Mouse (Mus musculus): ENCODE data around the gene Ms4a6b. TPM values are rescaled to one million over a fixed set of nuclear protein-coding genes. Genes with fewer than 3 reads are reported as not detected.
"Not testable (repeated sequence)": the region's sequence is repeated elsewhere in the genome, so short reads cannot be mapped to it uniquely, and the experiment has no call there.

The Ms4a6b gene
- total RNA-seq, 2 experiments from 2014 or later = 1.2 to 2.1 TPM

- no peak for DNase-seq (ENCODE audit: low spot score in 2 of 2)
Observed at GRCm38 (mm10) chr19:11533421-11533820, 17.1 kb downstream of the Ms4a6b start.

- DNase-seq (ENCODE audit: low spot score in 2 of 2) = no peak
Observed at GRCm38 (mm10) chr19:11533888-11534445, 17.7 kb downstream of the Ms4a6b start.

GRCm38 (mm10) chr19:11536593-11536992 lies 20.3 kb downstream of the Ms4a6b start, which contains the start of gene Ms4a4d:
Gene Ms4a4d (plus strand): TSS chr19:11536801.
- DNase-seq (ENCODE audit: low spot score in 2 of 2) = no peak

- no peak for DNase-seq (ENCODE audit: low spot score in 2 of 2)
Observed at GRCm38 (mm10) chr19:11537336-11537735, 21.0 kb downstream of the Ms4a6b start.

GRCm38 (mm10) chr19:11540166-11540821 lies 24.0 kb downstream of the Ms4a6b start:
- not testable (repeated sequence) for DNase-seq (ENCODE audit: low spot score in 2 of 2)

GRCm38 (mm10) chr19:11544383-11544782 lies 28.1 kb downstream of the Ms4a6b start:
- not testable (repeated sequence) for DNase-seq (ENCODE audit: low spot score in 2 of 2)

GRCm38 (mm10) chr19:11547911-11548310 lies 31.6 kb downstream of the Ms4a6b start:
- DNase-seq (ENCODE audit: low spot score in 2 of 2) = no peak

GRCm38 (mm10) chr19:11554726-11555125 lies 38.4 kb downstream of the Ms4a6b start:
- no peak for DNase-seq (ENCODE audit: low spot score in 2 of 2)

- not testable (repeated sequence) for DNase-seq (ENCODE audit: low spot score in 2 of 2)
Observed at GRCm38 (mm10) chr19:11559560-11559959, 43.2 kb downstream of the Ms4a6b start.

GRCm38 (mm10) chr19:11574965-11575364 lies 58.7 kb downstream of the Ms4a6b start:
- no peak for DNase-seq (ENCODE audit: low spot score in 2 of 2)

Other genes starting within 250 kb of the Ms4a6b start
- not detected for gene Ms4a5, start 232.6 kb upstream of the Ms4a6b start, total RNA-seq (2021)
- gene Ms4a14, start 202.1 kb upstream of the Ms4a6b start, total RNA-seq (2021) = not detected
- gene Ms4a7, start 180.4 kb upstream of the Ms4a6b start, total RNA-seq (2021) = not detected
- gene Ms4a4a, start 141.0 kb upstream of the Ms4a6b start, total RNA-seq (2021) = 1 to 10 TPM in 1 of 2 experiments, under 1 TPM in 1; 0.89 to 1.7 TPM
- gene Ms4a4c, start 111.7 kb upstream of the Ms4a6b start, total RNA-seq (2021) = not detected
- gene Ms4a4b, start 73.0 kb upstream of the Ms4a6b start, total RNA-seq (2021) = not detected
- 1 to 10 TPM; 1.8 to 2.0 TPM for gene Ms4a6c, start 47.1 kb upstream of the Ms4a6b start, total RNA-seq (2021)
- gene Gm8369, start 30.6 kb upstream of the Ms4a6b start, total RNA-seq (2021) = 1 to 10 TPM; 1.1 to 1.4 TPM
- not detected for gene Ms4a4d, start 20.3 kb downstream of the Ms4a6b start, total RNA-seq (2021)
- 1 to 10 TPM in 1 of 2 experiments, under 1 TPM in 1; 0.25 to 1.2 TPM for gene Ms4a6d, start 88.3 kb downstream of the Ms4a6b start, total RNA-seq (2021)
- gene Ms4a2, start 107.2 kb downstream of the Ms4a6b start, total RNA-seq (2021) = not detected
- not detected for gene Ms4a3, start 124.3 kb downstream of the Ms4a6b start, total RNA-seq (2021)
- gene Oosp2, start 144.0 kb downstream of the Ms4a6b start, total RNA-seq (2021) = not detected
- not detected for gene Oosp1, start 174.6 kb downstream of the Ms4a6b start, total RNA-seq (2021)
- not detected for gene Oosp3, start 180.5 kb downstream of the Ms4a6b start, total RNA-seq (2021)
- gene Gif, start 231.0 kb downstream of the Ms4a6b start, total RNA-seq (2021) = not detected

Measured in layer of hippocampus, postnatal 10 days (tissue).